Mouse (Mus musculus): ENCODE data around the gene Fam25c. TPM values are rescaled to one million over a fixed set of nuclear protein-coding genes. Genes with fewer than 3 reads are reported as not detected.
"Not testable (repeated sequence)": the region's sequence is repeated elsewhere in the genome, so short reads cannot be mapped to it uniquely, and the experiment has no call there.

The Fam25c gene
- polyA plus RNA-seq, 1 experiment: not detected

- TF ChIP-seq CTCF (IDR thresholded peaks at IDR 0.05; ENCODE audit: extremely low read depth, insufficient read length, insufficient replicate concordance, low read depth, low read length) (no peak), POLR2A (IDR thresholded peaks at IDR 0.05; ENCODE audit: low read depth, low read length) (no peak)
- no peaks in the 10 kb centered on the region for H3K27me3 ChIP-seq (ENCODE audit: control insufficient read depth, insufficient read depth, low read length)
- peaks cover 3% of the 10 kb centered on the region; the same call in 1 of the 2 replicates for H3K4me1 ChIP-seq (ENCODE audit: control insufficient read depth, insufficient read depth, insufficient read length, low read length)
These were observed 37.8 kb downstream of the Fam25c start for GRCm38 (mm10) chr14:34317431-34317830.

DNA sequence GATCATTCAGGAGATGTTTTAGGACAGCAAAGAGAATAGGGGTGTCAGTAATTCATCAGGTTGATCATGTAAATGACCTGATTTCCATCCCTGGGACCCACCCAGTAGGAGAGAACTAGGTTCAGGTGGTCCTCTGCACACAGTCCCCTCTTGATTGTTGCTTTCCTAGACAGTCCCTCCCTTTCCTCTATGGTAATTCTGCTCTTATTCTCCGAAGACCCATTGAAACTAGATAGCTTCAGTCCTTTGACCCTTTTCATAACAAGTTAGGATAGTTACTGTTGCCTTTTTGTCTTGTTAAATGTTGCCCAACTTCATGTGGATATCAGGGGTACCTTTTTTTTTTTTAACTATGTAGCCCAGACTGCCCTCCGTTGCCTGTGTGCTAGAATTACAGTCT is 38.9 kb downstream of the Fam25c start:
- peaks cover 3% of the 10 kb centered on the region; the same call in 1 of the 2 replicates for H3K4me1 ChIP-seq (ENCODE audit: control insufficient read depth, insufficient read depth, insufficient read length, low read length)
- TF ChIP-seq CTCF (IDR thresholded peaks at IDR 0.05; ENCODE audit: extremely low read depth, insufficient read length, insufficient replicate concordance, low read depth, low read length) (no peak), POLR2A (IDR thresholded peaks at IDR 0.05; ENCODE audit: low read depth, low read length) (no peak)
- peaks cover 34% of the 10 kb centered on the region for H3K36me3 ChIP-seq (ENCODE audit: control insufficient read depth, insufficient read depth, low read length)
- no peak overlapping the region for H3K4me3 ChIP-seq (ENCODE audit: low read depth, low read length)
- no peaks in the 10 kb centered on the region for H3K27me3 ChIP-seq (ENCODE audit: control insufficient read depth, insufficient read depth, low read length)
- no peak overlapping the region for H3K27ac ChIP-seq (ENCODE audit: insufficient read depth, low read depth, low read length)
- WGBS: 85% methylated on average over 2 of the region's 2 CpGs

More at GRCm38 (mm10) chr14:34317431-34317830, 37.8 kb downstream of the Fam25c start:
- H3K4me3 ChIP-seq (ENCODE audit: low read depth, low read length): no peak overlapping the region
- 64% methylated on average over 3 of the region's 3 CpGs for WGBS
- H3K36me3 ChIP-seq (ENCODE audit: control insufficient read depth, insufficient read depth, low read length): peaks cover 38% of the 10 kb centered on the region
- no peak overlapping the region for H3K27ac ChIP-seq (ENCODE audit: insufficient read depth, low read depth, low read length)

DNA sequence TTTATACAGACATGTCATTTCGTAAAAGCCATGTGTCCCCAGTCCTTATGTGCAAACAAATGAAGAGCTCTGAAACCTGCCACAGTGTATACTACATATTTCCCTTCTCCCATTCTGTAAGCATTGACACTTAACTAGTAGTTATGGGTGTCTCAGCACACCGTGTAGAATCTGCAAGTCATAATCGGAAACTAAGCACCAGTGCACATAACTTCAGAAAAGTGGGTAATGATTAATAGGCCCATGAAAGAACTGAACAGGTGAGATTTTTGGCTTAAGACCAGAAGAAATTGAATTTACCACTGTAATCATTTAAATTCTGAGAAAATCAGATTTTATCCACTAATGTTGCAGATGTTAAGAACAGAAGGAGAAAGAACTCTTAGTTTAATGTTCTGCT is 40.4 kb downstream of the Fam25c start:
- 29% methylated on average over 3 of the region's 3 CpGs for WGBS
- Histone ChIP-seq H3K27me3 (ENCODE audit: control insufficient read depth, insufficient read depth, low read length) (no peaks in the 10 kb centered on the region), H3K4me1 (ENCODE audit: control insufficient read depth, insufficient read depth, insufficient read length, low read length) (peaks cover 3% of the 10 kb centered on the region; the same call in 1 of the 2 replicates), H3K36me3 (ENCODE audit: control insufficient read depth, insufficient read depth, low read length) (peaks cover 23% of the 10 kb centered on the region), H3K27ac (ENCODE audit: insufficient read depth, low read depth, low read length) (no peak overlapping the region), H3K4me3 (ENCODE audit: low read depth, low read length) (no peak overlapping the region)
- TF ChIP-seq POLR2A (IDR thresholded peaks at IDR 0.05; ENCODE audit: low read depth, low read length) (no peak), CTCF (IDR thresholded peaks at IDR 0.05; ENCODE audit: extremely low read depth, insufficient read length, insufficient replicate concordance, low read depth, low read length) (no peak)

- Histone ChIP-seq H3K36me3 (ENCODE audit: control insufficient read depth, insufficient read depth, low read length) (peaks cover 20% of the 10 kb centered on the region), H3K4me3 (ENCODE audit: low read depth, low read length) (peak overlapping the region; percentile 40)
- H3K27ac ChIP-seq (ENCODE audit: insufficient read depth, low read depth, low read length); H3K4me1 ChIP-seq (ENCODE audit: control insufficient read depth, insufficient read depth, insufficient read length, low read length); H3K27me3 ChIP-seq (ENCODE audit: control insufficient read depth, insufficient read depth, low read length): not testable (repeated sequence)
- WGBS: 56% methylated on average over 8 of the region's 8 CpGs
These were observed 40.9 kb downstream of the Fam25c start for GRCm38 (mm10) chr14:34314383-34314782.

DNA sequence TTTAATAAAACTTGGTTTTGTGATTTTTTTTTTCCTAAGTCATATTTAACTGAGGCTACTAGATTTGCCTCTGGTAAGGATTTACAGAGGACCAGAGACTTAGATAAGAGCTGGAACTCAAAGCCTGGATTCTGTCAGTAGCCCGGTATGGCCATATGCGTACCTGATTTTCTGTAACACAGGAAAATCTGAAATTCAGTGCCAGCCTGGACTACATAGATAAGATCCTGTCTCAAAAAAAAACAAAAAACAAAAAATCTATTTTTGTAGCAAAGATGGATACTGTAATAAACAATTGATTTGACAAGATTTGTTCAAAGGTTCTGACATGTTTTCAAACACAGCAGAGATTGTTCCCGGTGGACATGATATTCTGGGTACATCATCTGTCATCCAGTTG is 41.6 kb downstream of the Fam25c start:
- TF ChIP-seq CTCF (IDR thresholded peaks at IDR 0.05; ENCODE audit: extremely low read depth, insufficient read length, insufficient replicate concordance, low read depth, low read length): no peak
- no peak for TF ChIP-seq POLR2A (IDR thresholded peaks at IDR 0.05; ENCODE audit: low read depth, low read length)
- Histone ChIP-seq H3K36me3 (ENCODE audit: control insufficient read depth, insufficient read depth, low read length) (peaks cover 16% of the 10 kb centered on the region), H3K4me3 (ENCODE audit: low read depth, low read length) (no peak overlapping the region), H3K4me1 (ENCODE audit: control insufficient read depth, insufficient read depth, insufficient read length, low read length) (peaks cover 5% of the 10 kb centered on the region; the same call in 1 of the 2 replicates), H3K27me3 (ENCODE audit: control insufficient read depth, insufficient read depth, low read length) (no peaks in the 10 kb centered on the region), H3K27ac (ENCODE audit: insufficient read depth, low read depth, low read length) (no peak overlapping the region)
- 42% methylated on average over 3 of the region's 3 CpGs for WGBS

GRCm38 (mm10) chr14:34312339-34313048 is 42.7 kb downstream of the Fam25c start:
- Histone ChIP-seq H3K4me3 (ENCODE audit: low read depth, low read length) (no peak overlapping the region; the same call in 1 of the 2 replicates), H3K4me1 (ENCODE audit: control insufficient read depth, insufficient read depth, insufficient read length, low read length) (peaks cover 5% of the 10 kb centered on the region; the same call in 1 of the 2 replicates), H3K27me3 (ENCODE audit: control insufficient read depth, insufficient read depth, low read length) (no peaks in the 10 kb centered on the region), H3K27ac (ENCODE audit: insufficient read depth, low read depth, low read length) (peak overlapping the region; percentile 14; the same call in 1 of the 2 replicates), H3K36me3 (ENCODE audit: control insufficient read depth, insufficient read depth, low read length) (peaks cover 11% of the 10 kb centered on the region)
- 10% methylated on average over 5 of the region's 6 CpGs for WGBS
- TF ChIP-seq CTCF (IDR thresholded peaks at IDR 0.05; ENCODE audit: extremely low read depth, insufficient read length, insufficient replicate concordance, low read depth, low read length): no peak
- TF ChIP-seq POLR2A (IDR thresholded peaks at IDR 0.05; ENCODE audit: low read depth, low read length): no peak

DNA sequence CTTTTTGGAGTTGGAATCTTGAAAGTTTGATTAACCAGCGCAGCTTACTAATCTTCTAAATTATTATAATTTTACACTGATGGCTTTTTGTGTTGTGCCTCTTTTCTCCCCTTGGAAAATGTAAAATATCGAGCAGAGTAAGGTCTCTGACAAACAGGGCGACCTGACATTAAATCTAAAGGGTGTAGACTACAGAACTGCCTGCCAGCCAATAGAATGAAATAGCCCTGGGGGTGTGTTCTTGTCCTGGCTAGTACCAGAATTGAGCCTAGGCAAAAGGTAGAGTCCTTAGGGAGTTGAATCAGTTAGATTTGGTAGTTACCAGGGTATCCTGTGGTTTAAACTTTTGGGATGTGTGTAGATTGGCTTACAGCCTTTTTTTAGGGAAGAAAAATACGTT is 43.5 kb downstream of the Fam25c start:
- Histone ChIP-seq H3K27me3 (ENCODE audit: control insufficient read depth, insufficient read depth, low read length) (no peaks in the 10 kb centered on the region), H3K27ac (ENCODE audit: insufficient read depth, low read depth, low read length) (peak overlapping the region; percentile 91), H3K36me3 (ENCODE audit: control insufficient read depth, insufficient read depth, low read length) (peaks cover 8% of the 10 kb centered on the region), H3K4me3 (ENCODE audit: low read depth, low read length) (peak overlapping the region; percentile 95), H3K4me1 (ENCODE audit: control insufficient read depth, insufficient read depth, insufficient read length, low read length) (peaks cover 4% of the 10 kb centered on the region; the same call in 1 of the 2 replicates)
- WGBS: 1% methylated on average over 4 of the region's 4 CpGs
- TF ChIP-seq POLR2A (IDR thresholded peaks at IDR 0.05; ENCODE audit: low read depth, low read length): no peak
- TF ChIP-seq CTCF (IDR thresholded peaks at IDR 0.05; ENCODE audit: extremely low read depth, insufficient read length, insufficient replicate concordance, low read depth, low read length): no peak

Measured in small intestine, adult 2 months (tissue).